Mouse (Mus musculus): Measurements from ENCODE around the gene Mcur1. TPM values are rescaled to one million over a fixed set of nuclear protein-coding genes. Genes with fewer than 3 reads are reported as not detected.

The Mcur1 gene
- total RNA-seq, 4 experiments from 2014 or later: 16.3 to 19.9 (median 19.1) TPM

GRCm38 (mm10) chr13:43493058-43493481 is 66.9 kb downstream of the Mcur1 start:
- DNase-seq (ENCODE audit: low spot score in 2 of 2): peak in 1 of 2 experiments; percentile 72

Other genes with a start within 250 kb of the Mcur1 start
- gene Sirt5, start 194.7 kb downstream of the Mcur1 start, total RNA-seq (2022): 10 to 100 TPM; 20.4 to 24.4 (median 21.4) TPM
- 10 to 100 TPM; 66.6 to 74.0 (median 69.4) TPM for gene Nol7, start 161.8 kb downstream of the Mcur1 start, total RNA-seq (2022)
- 100 to 1,000 TPM in 2 of 4 experiments, 10 to 100 TPM in 2; 89.3 to 109 (median 100) TPM for gene Ranbp9, start 78.9 kb downstream of the Mcur1 start, total RNA-seq (2022)
- 1 to 10 TPM; 6.6 to 7.9 (median 7.1) TPM for gene Rnf182, start 55.5 kb upstream of the Mcur1 start, total RNA-seq (2022)
- gene Cd83, start 224.6 kb upstream of the Mcur1 start, total RNA-seq (2022): 10 to 100 TPM; 11.8 to 14.6 (median 13.2) TPM

Measured in left cerebral cortex, adult 8-10 months (tissue).